Comparison of ENCODE assay signal across 13 mouse cellular contexts in the genomic region with DNA sequence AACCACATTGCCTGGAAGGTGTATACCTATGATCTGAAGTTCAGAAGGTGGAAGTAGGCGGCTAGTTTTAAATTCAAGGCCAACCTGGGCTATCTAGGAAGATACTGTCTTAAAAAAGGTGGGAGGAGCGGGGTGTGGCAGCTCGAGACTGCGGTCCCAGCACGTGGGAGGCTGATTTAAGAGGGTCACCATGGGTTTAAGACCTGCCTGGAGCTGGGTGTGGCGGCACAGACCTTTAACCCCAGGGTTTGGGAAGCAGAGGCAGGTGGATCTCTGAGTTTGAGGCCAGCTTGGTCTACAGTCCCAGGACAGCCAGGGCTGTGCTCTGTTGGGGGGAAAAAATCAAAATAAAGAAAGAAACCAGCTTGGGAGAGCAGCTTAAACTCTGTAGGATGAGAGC.
"Had no signal": no experiment of that assay in that cellular context is flagged by ENCODE, and none has a peak within 500 bp of the region (broad histone marks: within the 10 kb centered on the region; RNA-seq: fewer than 3 reads in every experiment).

No protein-coding gene starts in this region.

- H3K4me2 ChIP-seq: limb, embryonic 12.5 days; lung, embryonic 15.5 days; midbrain, embryonic 11.5 days; midbrain, embryonic 15.5 days; neural tube, embryonic 12.5 days had no signal

- H3K4me3 ChIP-seq: layer of hippocampus, adult 2 months; limb, embryonic 12.5 days; lung, embryonic 15.5 days; megakaryocyte, embryonic 14.5 days; midbrain, embryonic 15.5 days; neural tube, embryonic 12.5 days had no signal

- H3K9me3 ChIP-seq: limb, embryonic 12.5 days; lung, embryonic 15.5 days; megakaryocyte, embryonic 14.5 days; midbrain, embryonic 15.5 days; neural tube, embryonic 12.5 days had no signal

- ATAC-seq: midbrain, embryonic 15.5 days had no signal

- H3K27ac ChIP-seq: layer of hippocampus, adult 2 months; limb, embryonic 12.5 days; lung, embryonic 15.5 days; macrophage; midbrain, embryonic 15.5 days; neural tube, embryonic 12.5 days; stomach, postnatal 0 days had no signal

- H3K27me3 ChIP-seq: limb, embryonic 12.5 days; lung, embryonic 15.5 days; megakaryocyte, embryonic 14.5 days; midbrain, embryonic 15.5 days; neural tube, embryonic 12.5 days had no signal

- H3K36me3 ChIP-seq: midbrain, embryonic 15.5 days had no signal

- DNase-seq: kidney, postnatal 10 days; kidney, postnatal 4 days; lung, postnatal 14 days; thymus, postnatal 4 days had no signal

- H3K9ac ChIP-seq: limb, embryonic 12.5 days; lung, embryonic 15.5 days; midbrain, embryonic 15.5 days; neural tube, embryonic 12.5 days had no signal
